Mouse (Mus musculus): ENCODE measurements around the gene Lbr. TPM values are rescaled to one million over a fixed set of nuclear protein-coding genes. Genes with fewer than 3 reads are reported as not detected.
"Not testable (repeated sequence)": the region's sequence is repeated elsewhere in the genome, so short reads cannot be mapped to it uniquely, and the experiment has no call there.

The Lbr gene
- total RNA-seq, 2 experiments from 2014 or later: 21.7 to 24.1 TPM

DNA sequence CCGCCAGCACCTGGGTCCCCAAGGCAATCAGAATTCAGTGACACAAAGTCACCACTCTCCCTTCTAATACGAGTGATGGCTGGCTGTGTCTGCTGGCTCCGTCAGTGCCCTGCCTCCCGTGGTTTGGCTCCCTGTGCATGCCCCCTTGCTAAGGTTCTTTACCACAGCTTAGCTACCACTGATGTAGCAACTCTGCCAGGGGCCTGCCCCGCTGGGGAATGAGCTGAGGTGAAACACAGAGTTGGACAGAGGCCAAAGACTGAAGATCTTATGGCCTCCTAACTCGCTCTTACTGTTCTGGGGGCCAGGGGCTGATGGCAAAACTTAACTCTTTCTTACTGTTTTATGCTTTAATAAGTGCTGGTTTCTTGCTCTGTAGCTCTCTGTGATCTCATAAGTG lies 52.9 kb downstream of the Lbr start:
- intact Hi-C loops (cut with DNase I): no loop called here

DNA sequence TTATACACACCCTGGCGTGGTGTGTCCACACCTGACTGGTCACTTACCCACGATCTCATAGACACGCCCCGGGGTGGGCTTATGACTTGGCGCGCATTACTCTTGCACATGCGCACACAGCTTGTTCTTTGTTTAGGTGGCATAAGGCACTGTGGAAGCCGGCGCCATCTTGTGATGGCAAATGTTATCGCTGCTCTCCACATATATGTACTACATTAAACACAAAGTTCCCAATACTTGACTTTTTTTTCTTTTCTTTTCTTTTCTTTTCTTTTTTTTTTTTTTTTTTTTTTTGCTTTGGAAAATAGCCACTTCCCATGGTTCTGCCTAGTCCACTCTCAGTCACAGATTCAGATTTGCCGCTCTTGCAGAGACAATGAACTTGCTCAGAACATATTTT lies 60.2 kb downstream of the Lbr start:
- intact Hi-C loops (cut with DNase I); DNase-seq: not testable (repeated sequence)

More for the DNA sequence above, 52.9 kb downstream of the Lbr start:
- no peak for DNase-seq

DNA sequence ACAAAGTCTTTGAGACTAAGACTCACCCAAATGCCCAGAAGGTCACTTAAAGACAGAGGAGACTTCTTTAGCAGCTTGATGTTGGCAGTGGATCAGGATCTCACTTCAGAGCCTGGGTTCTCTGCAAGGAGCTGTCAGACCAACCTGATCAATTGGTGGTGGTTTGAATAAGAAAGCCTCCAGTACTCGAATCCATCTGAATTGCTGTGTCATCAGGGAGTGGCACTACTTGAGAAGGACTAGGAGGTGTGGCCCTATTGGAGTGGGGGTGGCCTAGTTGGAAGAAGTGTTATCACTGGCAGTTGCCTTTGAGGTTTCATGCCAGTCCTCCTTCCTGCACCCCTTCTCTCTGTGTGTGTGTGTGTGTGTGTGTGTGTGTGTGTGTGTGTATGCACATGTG lies 66.3 kb downstream of the Lbr start:
- no peak for DNase-seq
- intact Hi-C loops (cut with DNase I): no loop called here

DNA sequence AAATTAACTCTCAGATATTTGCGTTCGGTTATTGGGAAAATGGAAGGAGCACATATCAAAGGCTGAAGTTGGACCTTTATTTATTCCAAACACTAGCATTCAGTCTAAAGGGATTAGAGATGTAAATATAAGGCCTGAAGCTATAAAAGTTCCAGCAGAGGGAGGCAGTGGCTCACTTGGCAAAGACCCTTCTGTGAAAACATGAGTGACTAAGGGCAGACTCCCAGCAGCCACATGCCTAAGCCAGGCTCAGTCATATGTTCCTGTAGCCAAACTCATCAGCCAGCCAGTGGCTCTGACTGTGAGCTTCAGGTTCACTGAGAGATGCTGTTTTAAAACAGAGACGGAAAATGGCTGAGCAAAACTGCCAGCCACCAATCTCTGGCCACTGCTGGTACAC lies 71.0 kb downstream of the Lbr start:
- intact Hi-C loops (cut with DNase I): no loop called here
- no peak for DNase-seq

DNA sequence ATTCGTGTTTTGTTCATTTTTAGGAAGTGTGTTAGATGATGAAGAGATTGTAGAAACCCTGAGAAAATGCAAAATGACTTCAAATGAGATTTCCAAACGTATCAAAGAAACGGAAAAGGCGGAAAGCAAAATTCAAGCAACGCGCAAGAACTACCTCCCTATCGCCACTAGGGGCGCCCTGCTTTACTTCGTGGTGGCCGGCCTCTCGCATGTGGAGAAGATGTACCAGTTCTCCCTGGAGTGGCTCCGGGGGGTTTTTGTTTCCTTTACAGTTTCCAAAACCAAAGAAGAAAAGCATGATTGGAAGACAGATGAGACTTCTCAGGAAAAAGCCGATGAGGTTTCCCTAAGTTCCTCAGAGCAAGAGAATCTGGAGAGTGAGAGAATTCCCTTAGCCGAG lies 73.5 kb downstream of the Lbr start:
- intact Hi-C loops (cut with DNase I): no loop called here
- DNase-seq: peak; percentile 10

Other genes starting within 250 kb of the Lbr start
- 100 to 1,000 TPM; 177 to 186 TPM for gene Enah, start 176.9 kb upstream of the Lbr start, total RNA-seq (2021)